Mouse (Mus musculus) stomach, embryonic 15.5 days (tissue): ENCODE measurements at regions not wholly inside any gene's neighbourhood (a gene's known extent, or its start where the extent isn't known, plus 50 kb on each side); places are given as distances from the start of the nearest gene placed in this dataset.
"Not testable (repeated sequence)": the region's sequence is repeated elsewhere in the genome, so short reads cannot be mapped to it uniquely, and the experiment has no call there.

Experiments
- ATAC-seq: fragments of 200-750 bp; cut with Nextera tagmentation; 2 replicates; pipeline ENCODE4 v1.8.0; 2017; ENCODE audit warnings: low read depth, moderate number of reproducible peaks, moderate TSS enrichment; ENCODE audit not compliant: insufficient read depth, low FRiP score
- H3K27ac ChIP-seq: fragments of 300-500 bp; sonication (generic); 2 replicates; pipeline ENCODE4 v1.5.1; 2015; ENCODE audit warnings: mild to moderate bottlenecking, inconsistent platforms
- H3K27me3 ChIP-seq: fragments of 300-500 bp; sonication (generic); replicated peaks from 2 replicates; pipeline ENCODE4 v1.6.1; 2015; ENCODE audit warnings: inconsistent platforms
- H3K36me3 ChIP-seq: fragments of 300-500 bp; sonication (generic); 2 replicates; pipeline ENCODE4 v1.6.1; 2015; ENCODE audit warnings: inconsistent platforms
- H3K4me1 ChIP-seq: fragments of 300-500 bp; sonication (generic); 2 replicates; pipeline ENCODE4 v1.6.1; 2015; ENCODE audit warnings: inconsistent platforms
- H3K4me2 ChIP-seq: fragments of 300-500 bp; sonication (generic); 2 replicates; pipeline ENCODE4 v1.6.1; 2015; ENCODE audit warnings: mild to moderate bottlenecking, inconsistent platforms
- H3K4me3 ChIP-seq: fragments of 300-500 bp; sonication (generic); replicated peaks from 2 replicates; pipeline ENCODE4 v1.5.1; 2015; ENCODE audit warnings: inconsistent platforms
- H3K9ac ChIP-seq: fragments of 300-500 bp; sonication (generic); 2 replicates; pipeline ENCODE4 v1.6.1; 2015; ENCODE audit warnings: inconsistent platforms
- H3K9me3 ChIP-seq: fragments of 300-500 bp; sonication (generic); 2 replicates; pipeline ENCODE4 v1.6.1; 2016; ENCODE audit warnings: inconsistent platforms
- WGBS: fragments of 180-500 bp; shearing (Covaris S2); methylation state at CpG from one replicate; pipeline ENCODE4 v1.1.7; 2015; 5-methylcytosine and 5-hydroxymethylcytosine counted together

DNA sequence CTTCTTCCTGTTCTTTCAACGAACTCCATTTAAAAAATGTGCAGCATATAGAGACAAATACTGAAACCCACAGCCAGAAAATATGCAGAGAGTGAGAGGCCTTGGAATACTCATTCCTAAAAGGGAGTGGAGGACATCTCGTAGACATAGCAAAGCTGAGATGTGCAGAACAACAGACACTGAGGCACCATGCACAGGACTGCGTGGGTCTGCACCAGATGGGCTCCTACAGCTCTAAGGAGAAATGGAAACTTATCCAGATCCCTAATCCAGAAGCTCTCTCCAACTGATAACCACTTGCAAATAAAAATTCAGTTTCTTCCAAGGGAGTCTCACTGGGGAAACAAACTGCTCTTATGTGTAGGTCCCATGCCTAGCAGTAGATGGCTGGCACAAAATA, 101.6 kb downstream of the Slc25a24 start:
- WGBS, result 80% methylated on average over 3 of the region's 3 CpGs
- ATAC-seq, result no peak

GRCm38 (mm10) chr3:109234275-109234674, 106.2 kb upstream of the Vav3 start:
- H3K4me2 ChIP-seq, result no peak overlapping the region
- H3K27ac ChIP-seq, result no peak overlapping the region
- no peak overlapping the region for H3K9ac ChIP-seq
- ATAC-seq, result no peak
- H3K4me3 ChIP-seq, result no peak overlapping the region
- H3K9me3 ChIP-seq, result no peaks in the 10 kb centered on the region
- H3K36me3 ChIP-seq, result no peaks in the 10 kb centered on the region
- no peaks in the 10 kb centered on the region for H3K27me3 ChIP-seq
- WGBS, result 46% methylated on average over 4 of the region's 4 CpGs
- H3K4me1 ChIP-seq, result no peaks in the 10 kb centered on the region

More for the DNA sequence above, 101.6 kb downstream of the Slc25a24 start:
- H3K9me3 ChIP-seq, result no peaks in the 10 kb centered on the region
- no peak overlapping the region for H3K4me3 ChIP-seq
- no peak overlapping the region for H3K27ac ChIP-seq
- H3K4me1 ChIP-seq, result no peaks in the 10 kb centered on the region
- no peaks in the 10 kb centered on the region for H3K36me3 ChIP-seq
- H3K9ac ChIP-seq, result no peak overlapping the region
- H3K27me3 ChIP-seq, result no peaks in the 10 kb centered on the region
- H3K4me2 ChIP-seq, result no peak overlapping the region

- WGBS, result 76% methylated on average over 5 of the region's 5 CpGs
- no peaks in the 10 kb centered on the region for H3K36me3 ChIP-seq
Observed at GRCm38 (mm10) chr3:109236918-109237317, 103.5 kb upstream of the Vav3 start.

DNA sequence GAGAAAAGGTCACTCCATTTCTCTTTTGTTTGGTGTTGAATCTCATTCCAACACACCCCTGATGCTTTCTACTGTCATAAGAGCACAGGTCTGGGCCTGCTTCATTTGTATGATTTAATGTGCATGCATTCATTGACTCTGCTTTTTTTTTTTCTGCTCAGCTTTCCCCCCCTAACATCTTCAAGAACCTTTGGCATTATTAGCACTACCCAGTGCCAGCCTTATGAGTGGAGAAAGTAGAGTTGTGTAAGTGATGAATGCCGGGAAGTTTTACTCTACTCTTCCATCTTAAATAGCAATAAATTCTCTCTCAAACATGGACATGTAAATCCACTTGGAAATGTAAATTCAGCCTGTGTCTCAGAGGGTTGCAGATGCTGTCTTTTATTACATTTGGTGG, 97.0 kb upstream of the Vav3 start:
- H3K27me3 ChIP-seq, result no peaks in the 10 kb centered on the region
- no peak for ATAC-seq
- H3K9ac ChIP-seq, result no peak overlapping the region
- H3K4me3 ChIP-seq, result no peak overlapping the region
- H3K4me1 ChIP-seq, result no peaks in the 10 kb centered on the region
- H3K27ac ChIP-seq, result no peak overlapping the region
- H3K36me3 ChIP-seq, result no peaks in the 10 kb centered on the region
- no peak overlapping the region for H3K4me2 ChIP-seq
- no peaks in the 10 kb centered on the region for H3K9me3 ChIP-seq
- WGBS, result 72% methylated on average over 1 of the region's 1 CpGs

More at GRCm38 (mm10) chr3:109236918-109237317, 103.5 kb upstream of the Vav3 start:
- H3K27ac ChIP-seq, result no peak overlapping the region
- H3K27me3 ChIP-seq, result no peaks in the 10 kb centered on the region
- H3K4me1 ChIP-seq, result no peaks in the 10 kb centered on the region
- H3K4me3 ChIP-seq, result no peak overlapping the region
- ATAC-seq, result no peak
- no peak overlapping the region for H3K4me2 ChIP-seq
- H3K9ac ChIP-seq, result no peak overlapping the region
- H3K9me3 ChIP-seq, result no peaks in the 10 kb centered on the region

DNA sequence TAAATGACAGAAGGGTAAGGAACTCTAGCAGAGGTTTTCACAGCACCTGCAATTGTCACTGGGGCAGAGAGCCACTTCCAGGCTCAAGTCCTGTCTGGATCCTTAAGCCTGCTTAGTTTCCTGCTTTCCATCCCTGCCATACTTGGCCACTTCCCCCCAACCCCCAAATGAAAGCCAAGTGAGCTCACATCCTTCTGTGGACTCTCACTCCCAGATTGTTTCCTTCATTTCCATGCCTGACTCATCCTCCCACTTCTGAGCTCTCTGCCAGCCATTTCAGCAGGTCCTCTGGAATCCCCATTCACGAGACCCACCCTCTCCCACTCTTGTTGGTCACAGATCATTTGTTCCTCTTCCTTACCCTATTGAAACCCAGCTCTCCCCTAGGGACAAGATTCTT, 91.7 kb upstream of the Vav3 start:
- H3K4me1 ChIP-seq, result no peaks in the 10 kb centered on the region
- H3K9me3 ChIP-seq, result no peaks in the 10 kb centered on the region
- H3K4me3 ChIP-seq, result no peak overlapping the region
- H3K9ac ChIP-seq, result no peak overlapping the region
- H3K36me3 ChIP-seq, result no peaks in the 10 kb centered on the region
- H3K4me2 ChIP-seq, result no peak overlapping the region
- ATAC-seq, result no peak
- WGBS, result 50% methylated on average over 1 of the region's 1 CpGs
- no peak overlapping the region for H3K27ac ChIP-seq
- no peaks in the 10 kb centered on the region for H3K27me3 ChIP-seq

DNA sequence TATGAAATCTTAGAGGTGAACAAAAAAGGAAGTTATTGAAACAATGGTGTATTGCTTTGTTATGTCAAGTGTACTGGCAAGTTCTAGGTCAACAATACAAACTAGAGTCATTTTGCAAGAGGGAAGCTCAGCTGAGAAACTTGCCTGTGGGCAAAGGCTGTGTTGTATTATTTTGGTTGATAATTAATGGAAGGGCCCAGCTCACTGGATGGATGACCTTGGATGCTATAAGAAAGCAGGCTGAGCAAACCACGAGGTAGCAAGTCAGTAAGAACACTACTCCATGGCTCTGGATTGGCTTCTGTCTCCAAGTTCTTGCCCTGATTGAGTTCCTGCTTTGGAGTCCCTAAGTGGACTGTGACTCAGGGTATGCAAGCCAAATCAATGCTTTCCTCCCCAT, 91.1 kb upstream of the Vav3 start:
- Histone ChIP-seq H3K27me3 (no peaks in the 10 kb centered on the region), H3K9ac (no peak overlapping the region), H3K36me3 (no peaks in the 10 kb centered on the region), H3K4me3 (no peak overlapping the region), H3K9me3 (no peaks in the 10 kb centered on the region), H3K27ac (no peak overlapping the region), H3K4me2 (no peak overlapping the region), H3K4me1 (no peaks in the 10 kb centered on the region)
- WGBS, result 50% methylated on average over 1 of the region's 1 CpGs
- peak; percentile 14; the same call in 1 of the 2 replicates for ATAC-seq

- no peaks in the 10 kb centered on the region for H3K27me3 ChIP-seq
- no peak overlapping the region for H3K4me2 ChIP-seq
- no peak overlapping the region for H3K9ac ChIP-seq
- no peak overlapping the region for H3K4me3 ChIP-seq
- H3K27ac ChIP-seq, result no peak overlapping the region
- no peak for ATAC-seq
- no peaks in the 10 kb centered on the region for H3K36me3 ChIP-seq
- no peaks in the 10 kb centered on the region for H3K9me3 ChIP-seq
- WGBS, result 78% methylated on average over 2 of the region's 2 CpGs
- no peaks in the 10 kb centered on the region for H3K4me1 ChIP-seq
Observed at GRCm38 (mm10) chr3:109249989-109250388, 90.5 kb upstream of the Vav3 start.

GRCm38 (mm10) chr3:109251716-109252115, 88.7 kb upstream of the Vav3 start:
- Histone ChIP-seq H3K27ac (no peak overlapping the region), H3K9me3 (no peaks in the 10 kb centered on the region), H3K9ac (no peak overlapping the region), H3K4me2 (no peak overlapping the region), H3K4me3 (no peak overlapping the region), H3K36me3 (no peaks in the 10 kb centered on the region), H3K4me1 (no peaks in the 10 kb centered on the region), H3K27me3 (no peaks in the 10 kb centered on the region)
- no peak for ATAC-seq
- WGBS, result 54% methylated on average over 1 of the region's 1 CpGs

GRCm38 (mm10) chr3:109254001-109254630, 86.3 kb upstream of the Vav3 start:
- H3K36me3 ChIP-seq, result no peaks in the 10 kb centered on the region
- 81% methylated on average over 9 of the region's 9 CpGs for WGBS

GRCm38 (mm10) chr3:109254957-109255356, 85.5 kb upstream of the Vav3 start:
- Histone ChIP-seq H3K4me3 (no peak overlapping the region), H3K27me3 (no peaks in the 10 kb centered on the region), H3K9me3 (no peaks in the 10 kb centered on the region), H3K4me1 (no peaks in the 10 kb centered on the region), H3K4me2 (no peak overlapping the region), H3K36me3 (no peaks in the 10 kb centered on the region), H3K27ac (no peak overlapping the region), H3K9ac (no peak overlapping the region)
- 69% methylated on average over 5 of the region's 5 CpGs for WGBS
- no peak for ATAC-seq

More at GRCm38 (mm10) chr3:109254001-109254630, 86.3 kb upstream of the Vav3 start:
- no peak overlapping the region for H3K9ac ChIP-seq
- H3K27me3 ChIP-seq, result no peaks in the 10 kb centered on the region
- no peak overlapping the region for H3K4me3 ChIP-seq
- ATAC-seq, result no peak
- no peaks in the 10 kb centered on the region for H3K9me3 ChIP-seq
- H3K27ac ChIP-seq, result no peak overlapping the region
- H3K4me2 ChIP-seq, result no peak overlapping the region
- no peaks in the 10 kb centered on the region for H3K4me1 ChIP-seq

DNA sequence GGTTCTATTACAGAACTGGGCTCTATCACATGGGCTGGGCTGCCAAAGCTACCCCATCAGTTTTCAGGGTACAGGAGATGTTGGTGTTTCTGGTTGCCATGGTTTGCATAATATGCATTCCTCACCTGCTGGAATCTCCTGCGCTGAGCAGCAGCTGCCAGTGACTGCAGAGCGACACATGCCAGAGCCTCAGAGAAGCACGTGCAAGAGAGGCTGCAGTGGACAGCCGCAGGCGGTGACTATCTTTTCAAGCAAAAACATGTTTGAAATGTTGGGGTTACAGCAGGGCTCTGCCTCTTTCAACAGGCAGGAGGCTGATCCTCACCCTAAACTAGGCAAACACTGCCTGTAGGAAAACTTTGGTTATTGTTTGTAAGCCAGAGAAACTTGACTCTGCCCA, 83.7 kb upstream of the Vav3 start:
- ATAC-seq, result no peak
- H3K4me3 ChIP-seq, result no peak overlapping the region
- H3K36me3 ChIP-seq, result no peaks in the 10 kb centered on the region
- no peak overlapping the region for H3K4me2 ChIP-seq
- no peaks in the 10 kb centered on the region for H3K9me3 ChIP-seq
- H3K27me3 ChIP-seq, result no peaks in the 10 kb centered on the region
- no peak overlapping the region for H3K27ac ChIP-seq
- H3K4me1 ChIP-seq, result no peaks in the 10 kb centered on the region
- 64% methylated on average over 5 of the region's 5 CpGs for WGBS
- H3K9ac ChIP-seq, result no peak overlapping the region

GRCm38 (mm10) chr3:109266947-109267346, 73.5 kb upstream of the Vav3 start:
- not testable (repeated sequence) for H3K36me3 ChIP-seq, H3K9ac ChIP-seq, H3K4me1 ChIP-seq, ATAC-seq, H3K27me3 ChIP-seq, H3K4me2 ChIP-seq, H3K9me3 ChIP-seq, H3K4me3 ChIP-seq, H3K27ac ChIP-seq
- WGBS, result 77% methylated on average over 8 of the region's 8 CpGs

GRCm38 (mm10) chr3:109270783-109271182, 69.7 kb upstream of the Vav3 start:
- H3K4me2 ChIP-seq, result no peak overlapping the region
- no peak for ATAC-seq
- H3K4me1 ChIP-seq, result no peaks in the 10 kb centered on the region
- no peaks in the 10 kb centered on the region for H3K36me3 ChIP-seq
- H3K9me3 ChIP-seq, result no peaks in the 10 kb centered on the region
- H3K9ac ChIP-seq, result no peak overlapping the region
- no peak overlapping the region for H3K27ac ChIP-seq
- H3K4me3 ChIP-seq, result no peak overlapping the region
- no peaks in the 10 kb centered on the region for H3K27me3 ChIP-seq
- 15% methylated on average over 1 of the region's 1 CpGs for WGBS
